Mouse (Mus musculus): Measurements from ENCODE around the gene Itpr1. TPM values are rescaled to one million over a fixed set of nuclear protein-coding genes. Genes with fewer than 3 reads are reported as not detected.

Itpr1 gene
- polyA plus RNA-seq, 1 experiment = 42.5 TPM

GRCm38 (mm10) chr6:108468226-108468825 is 255.4 kb downstream of the Itpr1 start:
- no peaks in the 10 kb centered on the region for H3K9me3 ChIP-seq (replicated peaks; ENCODE audit: control insufficient read depth, insufficient read depth, low read length, poor library complexity, severe bottlenecking)
- TF ChIP-seq POLR2A (IDR thresholded peaks at IDR 0.05; ENCODE audit: insufficient read depth, low read length) (no peak), CTCF (IDR thresholded peaks at IDR 0.05; ENCODE audit: low read depth, low read length) (no peak), EP300 (IDR thresholded peaks at IDR 0.05; ENCODE audit: insufficient read depth, low read depth, low read length) (no peak)
- H3K36me3 ChIP-seq (ENCODE audit: control insufficient read depth, insufficient read depth, low read length, poor library complexity, severe bottlenecking) = peaks cover 2% of the 10 kb centered on the region; the same call in 1 of the 2 replicates
- no peak overlapping the region for H3K27ac ChIP-seq (ENCODE audit: insufficient read depth, low read length)
- H3K4me3 ChIP-seq (ENCODE audit: low read depth, low read length) = no peak overlapping the region
- no peaks in the 10 kb centered on the region for H3K27me3 ChIP-seq (ENCODE audit: control insufficient read depth, insufficient read depth, low read length, poor library complexity, severe bottlenecking)
- H3K4me1 ChIP-seq (ENCODE audit: control insufficient read depth, insufficient read depth, low read length) = no peaks in the 10 kb centered on the region
- H3K9ac ChIP-seq (ENCODE audit: low read depth, poor library complexity, severe bottlenecking) = no peak overlapping the region

GRCm38 (mm10) chr6:108471878-108472277 is 259.0 kb downstream of the Itpr1 start:
- Histone ChIP-seq H3K36me3 (ENCODE audit: control insufficient read depth, insufficient read depth, low read length, poor library complexity, severe bottlenecking) (peaks cover 4% of the 10 kb centered on the region; the same call in 1 of the 2 replicates), H3K27ac (ENCODE audit: insufficient read depth, low read length) (no peak overlapping the region)
- no peak for TF ChIP-seq POLR2A (IDR thresholded peaks at IDR 0.05; ENCODE audit: insufficient read depth, low read length)
- TF ChIP-seq EP300 (IDR thresholded peaks at IDR 0.05; ENCODE audit: insufficient read depth, low read depth, low read length) = no peak
- no peak for TF ChIP-seq CTCF (IDR thresholded peaks at IDR 0.05; ENCODE audit: low read depth, low read length)

GRCm38 (mm10) chr6:108472748-108473147 is 259.9 kb downstream of the Itpr1 start:
- H3K4me1 ChIP-seq (ENCODE audit: control insufficient read depth, insufficient read depth, low read length) = no peaks in the 10 kb centered on the region
- no peaks in the 10 kb centered on the region for H3K9me3 ChIP-seq (replicated peaks; ENCODE audit: control insufficient read depth, insufficient read depth, low read length, poor library complexity, severe bottlenecking)
- H3K4me3 ChIP-seq (ENCODE audit: low read depth, low read length) = no peak overlapping the region

More at GRCm38 (mm10) chr6:108471878-108472277, 259.0 kb downstream of the Itpr1 start:
- Histone ChIP-seq H3K4me3 (ENCODE audit: low read depth, low read length) (no peak overlapping the region), H3K9ac (ENCODE audit: low read depth, poor library complexity, severe bottlenecking) (no peak overlapping the region), H3K9me3 (replicated peaks; ENCODE audit: control insufficient read depth, insufficient read depth, low read length, poor library complexity, severe bottlenecking) (no peaks in the 10 kb centered on the region), H3K27me3 (ENCODE audit: control insufficient read depth, insufficient read depth, low read length, poor library complexity, severe bottlenecking) (no peaks in the 10 kb centered on the region), H3K4me1 (ENCODE audit: control insufficient read depth, insufficient read depth, low read length) (no peaks in the 10 kb centered on the region)

GRCm38 (mm10) chr6:108476797-108477235 is 263.9 kb downstream of the Itpr1 start:
- no peaks in the 10 kb centered on the region for H3K27me3 ChIP-seq (ENCODE audit: control insufficient read depth, insufficient read depth, low read length, poor library complexity, severe bottlenecking)
- TF ChIP-seq POLR2A (IDR thresholded peaks at IDR 0.05; ENCODE audit: insufficient read depth, low read length) (no peak), EP300 (IDR thresholded peaks at IDR 0.05; ENCODE audit: insufficient read depth, low read depth, low read length) (no peak), CTCF (IDR thresholded peaks at IDR 0.05; ENCODE audit: low read depth, low read length) (no peak)
- no peak overlapping the region for H3K27ac ChIP-seq (ENCODE audit: insufficient read depth, low read length)
- no peaks in the 10 kb centered on the region for H3K9me3 ChIP-seq (replicated peaks; ENCODE audit: control insufficient read depth, insufficient read depth, low read length, poor library complexity, severe bottlenecking)
- no peaks in the 10 kb centered on the region for H3K4me1 ChIP-seq (ENCODE audit: control insufficient read depth, insufficient read depth, low read length)
- no peak overlapping the region for H3K9ac ChIP-seq (ENCODE audit: low read depth, poor library complexity, severe bottlenecking)
- peaks cover 13% of the 10 kb centered on the region for H3K36me3 ChIP-seq (ENCODE audit: control insufficient read depth, insufficient read depth, low read length, poor library complexity, severe bottlenecking)
- H3K4me3 ChIP-seq (ENCODE audit: low read depth, low read length) = no peak overlapping the region

More at GRCm38 (mm10) chr6:108472748-108473147, 259.9 kb downstream of the Itpr1 start:
- Histone ChIP-seq H3K27me3 (ENCODE audit: control insufficient read depth, insufficient read depth, low read length, poor library complexity, severe bottlenecking) (no peaks in the 10 kb centered on the region), H3K36me3 (ENCODE audit: control insufficient read depth, insufficient read depth, low read length, poor library complexity, severe bottlenecking) (peaks cover 4% of the 10 kb centered on the region; the same call in 1 of the 2 replicates), H3K27ac (ENCODE audit: insufficient read depth, low read length) (no peak overlapping the region), H3K9ac (ENCODE audit: low read depth, poor library complexity, severe bottlenecking) (no peak overlapping the region)
- no peak for TF ChIP-seq POLR2A (IDR thresholded peaks at IDR 0.05; ENCODE audit: insufficient read depth, low read length)
- no peak for TF ChIP-seq EP300 (IDR thresholded peaks at IDR 0.05; ENCODE audit: insufficient read depth, low read depth, low read length)

- peaks cover 13% of the 10 kb centered on the region for H3K36me3 ChIP-seq (ENCODE audit: control insufficient read depth, insufficient read depth, low read length, poor library complexity, severe bottlenecking)
- H3K27me3 ChIP-seq (ENCODE audit: control insufficient read depth, insufficient read depth, low read length, poor library complexity, severe bottlenecking) = no peaks in the 10 kb centered on the region
- H3K27ac ChIP-seq (ENCODE audit: insufficient read depth, low read length) = no peak overlapping the region
- H3K9ac ChIP-seq (ENCODE audit: low read depth, poor library complexity, severe bottlenecking) = no peak overlapping the region
- no peaks in the 10 kb centered on the region for H3K4me1 ChIP-seq (ENCODE audit: control insufficient read depth, insufficient read depth, low read length)
- no peaks in the 10 kb centered on the region for H3K9me3 ChIP-seq (replicated peaks; ENCODE audit: control insufficient read depth, insufficient read depth, low read length, poor library complexity, severe bottlenecking)
- TF ChIP-seq CTCF (IDR thresholded peaks at IDR 0.05; ENCODE audit: low read depth, low read length) (no peak), EP300 (IDR thresholded peaks at IDR 0.05; ENCODE audit: insufficient read depth, low read depth, low read length) (no peak), POLR2A (IDR thresholded peaks at IDR 0.05; ENCODE audit: insufficient read depth, low read length) (no peak)
- no peak overlapping the region for H3K4me3 ChIP-seq (ENCODE audit: low read depth, low read length)
Measured at GRCm38 (mm10) chr6:108477602-108478001, 264.7 kb downstream of the Itpr1 start.

GRCm38 (mm10) chr6:108481190-108481589 is 268.3 kb downstream of the Itpr1 start:
- Histone ChIP-seq H3K4me3 (ENCODE audit: low read depth, low read length) (no peak overlapping the region), H3K9me3 (replicated peaks; ENCODE audit: control insufficient read depth, insufficient read depth, low read length, poor library complexity, severe bottlenecking) (no peaks in the 10 kb centered on the region), H3K27ac (ENCODE audit: insufficient read depth, low read length) (no peak overlapping the region), H3K27me3 (ENCODE audit: control insufficient read depth, insufficient read depth, low read length, poor library complexity, severe bottlenecking) (no peaks in the 10 kb centered on the region), H3K36me3 (ENCODE audit: control insufficient read depth, insufficient read depth, low read length, poor library complexity, severe bottlenecking) (peaks cover 11% of the 10 kb centered on the region), H3K9ac (ENCODE audit: low read depth, poor library complexity, severe bottlenecking) (no peak overlapping the region), H3K4me1 (ENCODE audit: control insufficient read depth, insufficient read depth, low read length) (no peaks in the 10 kb centered on the region)
- TF ChIP-seq POLR2A (IDR thresholded peaks at IDR 0.05; ENCODE audit: insufficient read depth, low read length) = no peak
- TF ChIP-seq CTCF (IDR thresholded peaks at IDR 0.05; ENCODE audit: low read depth, low read length) = no peak
- TF ChIP-seq EP300 (IDR thresholded peaks at IDR 0.05; ENCODE audit: insufficient read depth, low read depth, low read length) = no peak

Data from ES-Bruce4 (cell line).